Mouse (Mus musculus): ENCODE measurements at regions not wholly inside any gene's neighbourhood (a gene's known extent, or its start where the extent isn't known, plus 50 kb on each side); places are given as distances from the start of the nearest gene placed in this dataset.
A peak's percentile ranks its signal among the peaks of the same experiment; 100 is the strongest.

DNA sequence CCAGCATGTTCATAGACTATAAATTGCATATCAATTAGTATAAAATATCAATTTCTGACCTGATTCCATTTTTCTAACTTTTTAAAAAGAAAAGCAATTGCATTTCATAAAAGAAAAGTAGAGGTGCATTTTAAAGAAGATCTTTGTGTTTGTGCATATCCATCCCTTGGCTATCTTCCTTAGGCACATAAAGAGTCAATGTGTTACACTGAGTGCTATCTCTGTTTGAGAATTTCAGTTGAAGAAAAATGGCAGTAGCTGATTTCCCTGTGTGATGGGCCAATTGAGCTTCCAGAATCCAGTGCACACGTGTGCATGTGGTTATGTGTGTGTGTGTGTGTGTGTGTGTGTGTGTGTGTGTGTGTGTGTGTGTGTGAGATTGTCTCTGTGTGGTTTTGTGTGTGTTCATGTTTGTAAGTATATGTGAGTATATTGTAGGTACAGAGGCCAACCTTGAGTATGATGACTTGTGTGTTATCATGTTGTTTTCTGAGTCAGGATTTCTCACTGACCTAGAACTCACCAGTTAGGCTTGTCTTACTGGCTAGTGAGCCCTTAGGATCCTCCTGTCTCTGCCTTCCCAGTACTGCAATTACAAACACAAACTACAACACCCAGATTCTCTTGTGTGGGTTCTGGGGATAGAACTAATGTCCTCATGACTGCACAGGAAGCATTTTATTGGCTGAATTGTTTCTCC lies 249.6 kb downstream of the Cdk5rap2 start:
- DNase-seq: no peak

DNA sequence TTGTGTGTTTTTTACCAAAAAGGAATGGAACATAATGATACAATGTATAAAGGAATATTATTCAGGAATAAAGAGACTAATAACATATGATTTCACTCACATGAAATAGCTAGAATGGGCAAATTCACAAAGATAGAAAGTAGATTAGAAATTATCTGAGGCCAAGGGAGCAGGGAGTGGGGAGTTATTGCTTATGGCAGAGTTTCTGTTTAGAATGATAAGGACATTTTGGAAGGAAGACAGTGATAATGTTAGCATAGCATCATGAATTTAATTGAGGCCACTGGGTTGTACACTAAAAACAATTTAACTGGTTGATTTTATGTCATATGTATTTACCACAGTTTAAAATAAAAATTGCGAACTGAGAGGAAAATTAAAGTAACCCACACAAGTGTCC lies 250.2 kb downstream of the Cdk5rap2 start:
- DNase-seq: no peak

- DNase-seq: no peak
These were observed 257.1 kb downstream of the Cdk5rap2 start for GRCm38 (mm10) chr4:70153179-70153578.

DNA sequence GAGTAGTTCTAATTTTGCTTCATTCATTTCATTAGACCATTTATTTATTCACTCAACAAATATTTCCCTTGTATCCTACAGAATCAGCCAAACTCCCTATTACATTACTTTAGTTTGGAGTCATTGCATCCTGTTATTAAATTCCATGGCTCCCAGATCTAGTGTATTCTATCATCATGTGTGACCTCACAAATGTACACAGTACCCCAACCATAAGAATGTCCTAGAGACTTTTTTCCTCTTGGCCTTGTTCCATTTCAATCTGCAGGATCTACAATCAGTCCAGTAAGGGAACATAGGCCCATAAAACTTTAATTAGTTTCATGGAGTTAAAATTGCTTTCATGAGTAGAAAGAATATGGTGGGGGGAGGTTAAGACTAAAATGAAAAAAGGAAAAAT lies 301.2 kb downstream of the Cdk5rap2 start:
- no peak for DNase-seq

DNA sequence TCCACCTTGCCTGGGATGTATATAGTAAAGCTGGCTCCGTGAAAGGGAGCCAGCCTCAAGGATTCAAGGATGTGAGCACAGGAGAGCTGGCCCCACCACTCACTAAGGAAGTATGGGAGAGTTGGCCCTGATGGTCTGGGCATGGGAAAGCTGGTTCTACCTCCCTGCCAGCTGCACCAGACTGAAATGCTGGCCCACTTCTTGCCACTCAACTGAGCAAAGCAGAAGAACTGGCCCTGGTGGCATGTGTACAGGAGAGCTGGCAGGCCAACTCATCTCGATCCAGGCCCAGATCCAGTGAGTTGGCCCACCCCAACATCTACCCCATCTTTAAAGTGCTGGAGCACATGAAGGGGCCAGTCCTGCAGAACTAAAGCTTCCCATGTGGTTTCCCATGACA lies 304.5 kb downstream of the Cdk5rap2 start:
- DNase-seq: no peak

- no peak for DNase-seq
These were observed 312.9 kb downstream of the Cdk5rap2 start for GRCm38 (mm10) chr4:70097353-70097752.

- DNase-seq: no peak
These were observed 332.0 kb downstream of the Cdk5rap2 start for GRCm38 (mm10) chr4:70078206-70078605.

- DNase-seq: no peak
These were observed 347.7 kb downstream of the Cdk5rap2 start for GRCm38 (mm10) chr4:70062516-70062915.

DNA sequence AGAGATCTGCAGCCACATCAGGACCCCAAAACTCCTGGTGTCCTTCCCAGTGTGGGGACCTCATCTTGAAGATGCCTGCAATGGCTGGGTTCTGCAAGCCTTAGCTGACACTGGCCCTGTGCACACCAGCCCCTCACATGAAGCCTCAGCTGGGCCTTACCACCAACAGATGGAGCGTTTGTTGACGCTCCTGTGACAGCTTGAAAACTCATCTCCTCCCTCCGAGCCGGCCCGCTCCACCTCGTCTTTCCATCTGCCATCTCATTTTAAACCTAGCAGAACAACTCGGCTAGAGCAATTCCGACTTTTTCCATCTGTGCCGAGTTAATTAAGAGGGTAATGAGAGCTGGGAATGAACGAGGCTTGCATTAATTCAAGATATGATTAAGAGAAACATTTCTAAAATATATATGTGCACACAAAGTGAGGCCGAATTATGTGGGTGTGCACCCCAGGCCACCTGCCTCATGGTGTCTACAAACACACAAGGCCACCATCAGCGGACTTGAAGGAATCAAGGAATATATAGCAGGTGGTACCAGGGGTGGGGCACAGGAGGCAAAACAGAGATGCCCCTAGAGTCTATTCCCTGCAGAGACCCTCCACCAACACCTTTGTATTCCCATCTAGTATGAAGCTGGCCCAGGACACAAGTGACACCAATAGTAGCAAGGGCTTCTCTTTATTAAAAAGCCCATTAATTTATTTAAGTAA lies 351.3 kb downstream of the Cdk5rap2 start:
- peak; percentile 38 for DNase-seq

DNA sequence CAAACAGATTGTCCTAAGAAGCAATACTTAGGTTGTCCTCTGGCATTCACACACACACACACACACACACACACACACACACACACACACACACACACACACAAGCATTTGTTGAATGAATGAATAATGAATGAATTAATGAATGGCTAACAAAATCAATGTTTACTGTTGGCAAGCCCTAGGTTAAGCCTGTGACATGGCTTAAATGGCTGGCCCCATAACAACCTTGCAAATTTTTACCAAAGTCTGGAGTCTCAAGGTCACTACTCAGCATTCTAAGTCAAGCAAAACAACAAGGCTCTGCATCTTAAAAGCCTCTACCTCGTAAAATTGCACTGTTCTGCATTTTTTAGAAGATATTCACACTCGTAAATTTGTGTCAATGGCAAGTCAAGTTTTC lies 357.1 kb downstream of the Cdk5rap2 start:
- DNase-seq: no peak

DNA sequence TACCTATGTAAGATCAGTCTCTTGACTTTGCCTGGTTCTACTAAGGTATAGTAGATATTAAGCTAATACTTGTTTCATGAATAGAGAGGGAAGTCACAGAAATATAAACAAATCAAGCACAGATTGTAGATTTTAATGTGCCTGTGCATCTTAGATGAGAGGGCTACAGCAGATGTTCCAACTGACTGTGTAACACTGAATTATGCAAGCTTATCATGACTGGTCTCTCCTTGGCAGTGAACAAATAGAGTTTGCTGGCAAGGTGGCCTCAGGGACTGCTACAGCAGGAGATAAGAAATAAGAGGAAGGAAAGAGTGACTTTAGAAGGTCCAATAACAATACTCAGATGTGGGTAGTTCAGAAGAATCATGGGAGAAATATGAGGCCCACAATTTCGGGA lies 372.0 kb downstream of the Cdk5rap2 start:
- DNase-seq: no peak

DNA sequence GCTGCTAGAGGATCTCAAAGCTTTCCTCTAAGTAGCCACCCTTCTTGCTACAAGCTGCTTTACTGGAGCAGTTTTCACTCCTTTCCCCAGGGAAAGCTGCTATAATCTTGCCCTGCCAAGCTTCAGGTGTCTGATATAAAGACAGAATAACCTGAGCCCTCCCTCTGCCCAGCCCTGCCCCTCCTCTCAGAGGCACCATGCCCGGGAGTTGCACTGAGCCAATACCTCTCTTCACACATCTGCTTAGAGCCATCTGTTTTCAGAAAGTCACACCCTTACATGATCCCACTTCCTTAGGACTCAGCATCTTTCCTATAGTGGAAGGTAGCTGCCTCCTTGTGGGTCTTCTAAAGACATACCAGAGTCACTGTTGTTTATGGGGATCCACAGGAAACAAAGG lies 374.3 kb downstream of the Cdk5rap2 start:
- DNase-seq: no peak

DNA sequence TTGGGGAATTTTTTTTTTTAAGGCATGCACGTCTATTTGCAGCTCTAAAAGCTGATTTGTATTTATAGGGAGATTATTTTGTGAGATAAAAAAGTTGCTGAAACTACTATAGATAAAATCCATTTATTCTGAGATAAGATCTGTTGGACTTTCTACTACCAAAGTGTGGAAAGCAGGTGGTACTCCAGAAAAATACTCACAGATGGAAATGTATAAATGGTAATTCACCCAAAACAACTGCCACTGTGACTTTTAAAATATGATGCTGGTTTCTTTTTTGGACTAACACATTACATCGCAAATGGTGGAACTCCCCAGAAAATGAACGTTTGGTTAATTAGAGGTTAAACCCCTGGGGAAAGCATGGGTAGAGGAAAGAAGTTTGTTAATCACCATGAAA lies 377.7 kb downstream of the Cdk5rap2 start:
- DNase-seq: no peak

- DNase-seq: no peak
These were observed 383.4 kb downstream of the Cdk5rap2 start for GRCm38 (mm10) chr4:70026848-70027247.

- DNase-seq: no peak
These were observed 385.3 kb downstream of the Cdk5rap2 start for GRCm38 (mm10) chr4:70024838-70025376.

DNA sequence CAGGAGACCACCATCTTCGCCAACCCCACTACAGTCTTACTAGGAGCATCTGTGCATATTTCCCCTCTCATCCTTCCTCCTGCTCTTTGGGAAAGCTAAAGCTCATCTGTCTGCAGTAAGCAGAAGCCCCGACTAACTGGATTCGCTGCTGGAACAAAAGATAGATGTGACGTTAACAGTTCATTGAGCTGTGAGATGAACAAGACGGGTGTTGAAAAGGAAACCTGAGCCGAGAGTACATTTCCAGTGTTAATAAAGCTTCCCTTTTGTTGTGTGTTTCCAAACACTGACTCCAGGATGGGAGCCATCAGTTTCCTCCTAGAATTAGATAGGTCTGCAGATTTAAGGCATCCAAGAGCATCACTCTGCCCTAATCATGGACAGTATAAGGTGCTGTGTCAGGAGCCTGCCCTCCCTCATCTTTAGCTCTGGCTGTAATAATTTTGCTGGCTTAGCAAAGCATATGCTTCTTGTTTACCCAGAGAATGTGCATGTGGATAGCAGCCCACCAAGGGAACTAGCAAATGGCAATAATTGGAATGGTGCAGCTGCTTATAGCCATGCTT lies 389.3 kb downstream of the Cdk5rap2 start:
- no peak for DNase-seq

- DNase-seq: no peak
These were observed 398.0 kb downstream of the Cdk5rap2 start for GRCm38 (mm10) chr4:70012220-70012580.

DNA sequence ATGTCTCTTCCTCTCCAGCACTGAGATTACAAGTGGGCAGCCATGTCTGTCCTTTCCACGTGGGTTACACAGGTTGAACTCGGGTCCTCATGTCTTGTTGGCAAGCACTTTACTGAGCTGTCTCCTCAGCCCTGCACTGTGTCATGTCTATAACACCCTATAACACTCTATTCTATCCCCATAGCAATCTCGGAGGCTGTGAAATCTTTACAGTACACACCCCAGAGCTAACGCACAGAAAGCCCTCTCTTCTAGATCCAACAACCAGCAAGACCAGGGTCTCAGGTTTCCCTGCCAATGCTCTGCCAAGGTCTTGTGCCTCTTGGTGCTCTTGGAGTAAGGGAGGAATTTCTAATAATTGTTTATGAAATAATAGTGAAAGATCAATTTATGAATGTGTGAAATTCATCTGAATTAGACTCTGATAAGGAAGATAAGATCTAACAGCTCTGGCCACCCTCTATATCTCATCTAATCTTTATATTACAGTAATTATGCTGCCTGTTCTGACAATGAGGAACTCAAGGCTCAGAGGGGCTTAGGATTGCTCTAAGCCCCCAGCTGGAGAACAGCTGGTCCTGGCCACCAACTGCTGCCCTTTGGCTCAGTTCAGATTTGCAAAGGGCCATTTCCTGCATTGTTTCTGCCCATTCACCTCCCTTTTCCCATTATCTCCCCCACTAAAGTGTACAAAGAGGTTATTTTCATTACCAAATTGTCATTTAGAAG lies 398.6 kb downstream of the Cdk5rap2 start:
- no peak for DNase-seq

- DNase-seq: no peak
These were observed 399.8 kb downstream of the Cdk5rap2 start for GRCm38 (mm10) chr4:70010466-70010865.

GRCm38 (mm10) chr4:70004966-70005365 lies 405.3 kb downstream of the Cdk5rap2 start:
- no peak for DNase-seq

GRCm38 (mm10) chr4:69993226-69993625 lies 417.0 kb downstream of the Cdk5rap2 start:
- no peak for DNase-seq

DNA sequence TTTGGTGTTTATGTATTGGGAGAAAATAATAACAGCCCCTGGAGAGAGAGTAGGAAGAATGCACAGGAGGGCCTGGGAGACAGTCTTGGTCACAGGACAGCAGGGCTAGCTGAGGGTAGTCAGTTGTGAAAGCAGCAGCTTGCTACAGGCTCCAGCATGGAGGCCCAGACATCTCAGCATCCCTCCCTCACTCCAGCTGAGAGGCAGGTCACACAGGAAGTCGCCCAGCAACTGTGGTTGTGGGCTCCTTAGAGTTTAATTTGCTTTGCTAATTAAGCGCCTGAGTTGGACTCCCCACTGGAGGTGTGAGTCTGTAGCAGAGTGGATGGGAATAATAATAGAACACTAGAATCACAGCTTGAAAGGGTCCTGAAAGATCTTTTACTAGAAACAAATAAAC lies 436.0 kb downstream of the Cdk5rap2 start:
- DNase-seq: no peak

DNA sequence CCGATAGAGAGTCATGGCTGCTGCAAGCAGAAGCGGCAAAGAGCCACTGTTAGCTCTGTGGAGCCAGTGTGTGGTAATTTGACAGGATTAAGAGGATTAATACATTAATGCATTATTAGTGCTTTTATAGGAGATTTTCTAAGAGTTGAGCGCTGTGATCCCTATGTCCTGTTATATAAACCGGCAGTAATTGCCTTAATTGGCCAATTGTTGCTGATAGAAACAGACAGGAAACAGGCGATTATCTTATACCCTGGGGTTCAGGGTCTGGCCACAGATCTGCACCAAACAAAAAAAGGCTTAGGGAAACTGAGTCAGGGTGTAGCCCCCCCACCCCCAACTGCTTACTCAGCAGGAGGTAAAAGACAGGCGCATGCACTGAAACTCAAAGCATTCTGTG lies 436.7 kb downstream of the Cdk5rap2 start:
- DNase-seq: no peak
